Mouse (Mus musculus): ENCODE results near the gene Gbf1. TPM values are rescaled to one million over a fixed set of nuclear protein-coding genes. Genes with fewer than 3 reads are reported as not detected.

The Gbf1 gene
- polyA plus RNA-seq (2015; fragmentation: Nextera tagmentation; extraction: Ambion mirVana): 28.0 and 32.1 TPM in 2 replicates

DNA sequence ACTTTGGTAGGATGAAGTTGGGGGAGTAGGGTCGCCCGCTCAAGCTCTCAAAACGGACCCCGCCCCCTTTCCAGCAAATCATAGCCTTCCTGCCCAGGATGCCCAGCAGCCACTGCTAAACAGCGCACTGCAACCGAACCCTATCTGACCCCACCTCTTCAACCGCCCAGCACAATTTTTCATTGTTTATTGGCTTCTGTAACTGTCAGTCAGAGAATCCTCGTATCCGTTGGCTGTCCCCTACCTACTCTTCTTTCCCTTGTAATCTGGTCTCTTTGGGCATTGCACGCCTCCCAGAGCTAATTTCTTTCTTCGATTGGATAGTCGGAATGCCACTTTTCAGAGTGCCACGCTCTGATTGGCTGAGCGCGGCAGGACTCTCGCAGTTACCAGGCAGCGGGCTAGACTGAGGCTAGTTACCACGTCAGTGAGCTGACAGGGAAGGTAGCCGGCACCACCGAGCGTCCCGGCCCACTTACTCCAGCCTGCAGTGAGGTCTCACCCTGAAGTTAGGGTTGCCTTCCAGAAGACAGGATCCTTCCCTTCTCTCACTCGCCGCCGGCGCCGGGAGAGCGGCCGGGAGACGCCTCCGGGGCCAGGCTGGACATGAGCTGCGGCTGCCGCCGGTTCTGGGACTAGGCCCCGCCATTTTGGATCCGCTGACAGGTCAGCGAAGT, at the start of gene Gbf1:
Gene Gbf1 (plus strand): TSS at position 383 of the 677 bp plus-strand sequence.
- Histone ChIP-seq H3K27ac (ENCODE audit: low read depth, low read length) (peak within 1 kb of the TSS; percentile 68), H3K4me2 (replicated peaks; ENCODE audit: low read depth) (peak within 1 kb of the TSS; percentile 83), H3K4me3 (ENCODE audit: low read depth, low read length) (peak within 1 kb of the TSS; percentile 81), H3K27me3 (replicated peaks; ENCODE audit: control insufficient read depth, insufficient read depth, low read length) (peaks cover 30% of the 10 kb centered on the region), H3K4me1 (replicated peaks; ENCODE audit: control insufficient read depth, insufficient read depth, low read length) (no peaks in the 10 kb centered on the region), H3K36me3 (ENCODE audit: control insufficient read depth, insufficient read depth) (no peaks in the 10 kb centered on the region), H3K9me3 (ENCODE audit: control insufficient read depth) (no peaks in the 10 kb centered on the region), H3K9ac (ENCODE audit: low read depth, low read length) (peak within 1 kb of the TSS; percentile 70)
- under 1% methylated on average over 37 of the region's 37 CpGs for WGBS
- TF ChIP-seq CTCF (IDR thresholded peaks at IDR 0.05; ENCODE audit: low read depth): peak; percentile 17; the same call in 1 of the 2 replicates
- peak; percentile 97 for ATAC-seq

- Histone ChIP-seq H3K27ac (ENCODE audit: low read depth, low read length) (no peak overlapping the region), H3K9ac (ENCODE audit: low read depth, low read length) (no peak overlapping the region), H3K4me3 (ENCODE audit: low read depth, low read length) (no peak overlapping the region), H3K36me3 (ENCODE audit: control insufficient read depth, insufficient read depth) (no peaks in the 10 kb centered on the region), H3K4me1 (replicated peaks; ENCODE audit: control insufficient read depth, insufficient read depth, low read length) (no peaks in the 10 kb centered on the region), H3K4me2 (replicated peaks; ENCODE audit: low read depth) (no peak overlapping the region), H3K27me3 (replicated peaks; ENCODE audit: control insufficient read depth, insufficient read depth, low read length) (no peaks in the 10 kb centered on the region), H3K9me3 (ENCODE audit: control insufficient read depth) (no peaks in the 10 kb centered on the region)
- TF ChIP-seq CTCF (IDR thresholded peaks at IDR 0.05; ENCODE audit: low read depth): no peak
- ATAC-seq: no peak
- 76% methylated on average over 6 of the region's 6 CpGs for WGBS
Measured at GRCm38 (mm10) chr19:46103437-46104186, 48.7 kb upstream of the Gbf1 start.

GRCm38 (mm10) chr19:46104187-46104557, 48.1 kb upstream of the Gbf1 start:
- Histone ChIP-seq H3K27ac (ENCODE audit: low read depth, low read length) (no peak overlapping the region), H3K9ac (ENCODE audit: low read depth, low read length) (no peak overlapping the region), H3K9me3 (ENCODE audit: control insufficient read depth) (no peaks in the 10 kb centered on the region), H3K27me3 (replicated peaks; ENCODE audit: control insufficient read depth, insufficient read depth, low read length) (no peaks in the 10 kb centered on the region), H3K4me3 (ENCODE audit: low read depth, low read length) (no peak overlapping the region), H3K36me3 (ENCODE audit: control insufficient read depth, insufficient read depth) (no peaks in the 10 kb centered on the region), H3K4me2 (replicated peaks; ENCODE audit: low read depth) (no peak overlapping the region), H3K4me1 (replicated peaks; ENCODE audit: control insufficient read depth, insufficient read depth, low read length) (no peaks in the 10 kb centered on the region)
- no peak for ATAC-seq
- WGBS: 81% methylated on average over 2 of the region's 2 CpGs
- no peak for TF ChIP-seq CTCF (IDR thresholded peaks at IDR 0.05; ENCODE audit: low read depth)

GRCm38 (mm10) chr19:46110214-46110613, 42.1 kb upstream of the Gbf1 start:
- H3K4me2 ChIP-seq (replicated peaks; ENCODE audit: low read depth): no peak overlapping the region
- no peaks in the 10 kb centered on the region for H3K9me3 ChIP-seq (ENCODE audit: control insufficient read depth)
- no peak overlapping the region for H3K27ac ChIP-seq (ENCODE audit: low read depth, low read length)
- WGBS: 92% methylated on average over 2 of the region's 2 CpGs
- no peaks in the 10 kb centered on the region for H3K27me3 ChIP-seq (replicated peaks; ENCODE audit: control insufficient read depth, insufficient read depth, low read length)
- H3K4me3 ChIP-seq (ENCODE audit: low read depth, low read length): no peak overlapping the region
- H3K4me1 ChIP-seq (replicated peaks; ENCODE audit: control insufficient read depth, insufficient read depth, low read length): no peaks in the 10 kb centered on the region
- no peak overlapping the region for H3K9ac ChIP-seq (ENCODE audit: low read depth, low read length)
- ATAC-seq: no peak
- TF ChIP-seq CTCF (IDR thresholded peaks at IDR 0.05; ENCODE audit: low read depth): no peak
- no peaks in the 10 kb centered on the region for H3K36me3 ChIP-seq (ENCODE audit: control insufficient read depth, insufficient read depth)

- Histone ChIP-seq H3K27me3 (replicated peaks; ENCODE audit: control insufficient read depth, insufficient read depth, low read length) (no peaks in the 10 kb centered on the region), H3K4me3 (ENCODE audit: low read depth, low read length) (no peak overlapping the region), H3K27ac (ENCODE audit: low read depth, low read length) (no peak overlapping the region), H3K9ac (ENCODE audit: low read depth, low read length) (no peak overlapping the region), H3K36me3 (ENCODE audit: control insufficient read depth, insufficient read depth) (no peaks in the 10 kb centered on the region), H3K4me1 (replicated peaks; ENCODE audit: control insufficient read depth, insufficient read depth, low read length) (no peaks in the 10 kb centered on the region), H3K4me2 (replicated peaks; ENCODE audit: low read depth) (no peak overlapping the region), H3K9me3 (ENCODE audit: control insufficient read depth) (no peaks in the 10 kb centered on the region)
- ATAC-seq: no peak
- no peak for TF ChIP-seq CTCF (IDR thresholded peaks at IDR 0.05; ENCODE audit: low read depth)
- WGBS: 86% methylated on average over 5 of the region's 5 CpGs
Measured at GRCm38 (mm10) chr19:46110781-46111180, 41.5 kb upstream of the Gbf1 start.

DNA sequence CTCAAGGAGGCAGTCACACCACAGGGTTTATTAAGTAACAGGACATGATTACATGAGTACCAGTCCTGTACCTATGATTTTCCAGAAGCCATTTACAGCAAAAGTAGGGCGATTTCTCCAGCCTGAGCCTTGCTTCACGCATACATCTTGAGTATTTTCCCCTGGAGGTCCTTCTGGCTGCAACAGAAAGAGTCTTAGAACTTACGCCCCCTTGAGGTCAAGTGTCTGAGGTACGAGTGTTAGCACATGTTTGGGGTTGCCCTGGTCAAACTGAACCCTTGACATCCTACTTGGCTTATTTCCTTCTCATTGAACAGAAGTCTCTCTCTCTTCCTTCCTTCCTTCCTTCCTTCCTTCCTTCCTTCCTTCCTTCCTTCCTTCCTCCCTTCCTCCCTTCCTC, 37.7 kb upstream of the Gbf1 start:
- H3K27ac ChIP-seq (ENCODE audit: low read depth, low read length): no peak overlapping the region
- no peak overlapping the region for H3K4me3 ChIP-seq (ENCODE audit: low read depth, low read length)
- H3K4me1 ChIP-seq (replicated peaks; ENCODE audit: control insufficient read depth, insufficient read depth, low read length): no peaks in the 10 kb centered on the region
- TF ChIP-seq CTCF (IDR thresholded peaks at IDR 0.05; ENCODE audit: low read depth): no peak
- no peaks in the 10 kb centered on the region for H3K9me3 ChIP-seq (ENCODE audit: control insufficient read depth)
- no peak overlapping the region for H3K4me2 ChIP-seq (replicated peaks; ENCODE audit: low read depth)
- no peaks in the 10 kb centered on the region for H3K27me3 ChIP-seq (replicated peaks; ENCODE audit: control insufficient read depth, insufficient read depth, low read length)
- WGBS: 47% methylated on average over 4 of the region's 4 CpGs
- no peaks in the 10 kb centered on the region for H3K36me3 ChIP-seq (ENCODE audit: control insufficient read depth, insufficient read depth)
- H3K9ac ChIP-seq (ENCODE audit: low read depth, low read length): no peak overlapping the region
- ATAC-seq: no peak
